Mouse (Mus musculus) forebrain, embryonic 16.5 days (tissue): ENCODE data around the gene Tnni3. TPM values are rescaled to one million over a fixed set of nuclear protein-coding genes. Genes with fewer than 3 reads are reported as not detected.

ENCODE experiments used
- ATAC-seq: fragments of 200-750 bp; cut with Nextera tagmentation; 2 replicates; pipeline ENCODE4 v1.8.0; 2017; ENCODE audit warnings: mild to moderate bottlenecking, moderate library complexity
- H3K27ac ChIP-seq: fragments of 300-500 bp; sonication (generic); 2 replicates; pipeline ENCODE4 v1.5.1; 2014; ENCODE audit warnings: low read length, control low read depth
- H3K27me3 ChIP-seq: fragments of 300-500 bp; sonication (generic); replicated peaks from 2 replicates; pipeline ENCODE4 v1.6.1; 2014; ENCODE audit warnings: low read length; ENCODE audit not compliant: control insufficient read depth, insufficient read depth
- H3K36me3 ChIP-seq: fragments of 300-500 bp; sonication (generic); 2 replicates; pipeline ENCODE4 v1.6.1; 2014; ENCODE audit not compliant: control insufficient read depth, insufficient read depth
- H3K4me1 ChIP-seq: fragments of 300-500 bp; sonication (generic); replicated peaks from 2 replicates; pipeline ENCODE4 v1.6.1; 2014; ENCODE audit warnings: low read length; ENCODE audit not compliant: control insufficient read depth, insufficient read depth
- H3K4me2 ChIP-seq: fragments of 300-500 bp; sonication (generic); 2 replicates; pipeline ENCODE4 v1.6.1; 2014; ENCODE audit warnings: mild to moderate bottlenecking, low read length, control low read depth
- H3K4me3 ChIP-seq: fragments of 300-500 bp; sonication (generic); replicated peaks from 2 replicates; pipeline ENCODE4 v1.5.1; 2014; ENCODE audit warnings: mild to moderate bottlenecking, low read length, control low read depth
- H3K9ac ChIP-seq: fragments of 300-500 bp; sonication (generic); replicated peaks from 2 replicates; pipeline ENCODE4 v1.6.1; 2014; ENCODE audit warnings: low read depth, low read length, control low read depth
- H3K9me3 ChIP-seq: fragments of 300-500 bp; sonication (generic); 2 replicates; pipeline ENCODE4 v1.6.1; 2016; ENCODE audit warnings: low read length; ENCODE audit not compliant: control insufficient read depth
- whole genome bisulfite sequencing: fragments of 180-500 bp; shearing (Covaris S2); extraction: QIAGEN DNeasy Blood & Tissue Kit; methylation state at CpG from one replicate; pipeline ENCODE4 v1.1.7; 2014; 5-methylcytosine and 5-hydroxymethylcytosine counted together
- polyA plus RNA-seq: library from polyadenylated mRNA; unstranded; fragments of >200 nt; fragmentation: Nextera tagmentation; extraction: Ambion mirVana; gene quantifications from 2 replicates; pipeline ENCODE4 v1.2.1, GENCODE M21; 2015

Tnni3 gene
- polyA plus RNA-seq, 1 experiment from 2014 or later: 1.2 TPM

- no peak for ATAC-seq
- 10% methylated on average over 14 of the region's 14 CpGs for WGBS
- Histone ChIP-seq H3K27ac (no peak overlapping the region), H3K4me3 (peak overlapping the region; percentile 84), H3K9me3 (no peaks in the 10 kb centered on the region), H3K36me3 (no peaks in the 10 kb centered on the region), H3K27me3 (no peaks in the 10 kb centered on the region), H3K9ac (peak overlapping the region; percentile 88), H3K4me1 (peaks cover 30% of the 10 kb centered on the region), H3K4me2 (peak overlapping the region; percentile 61)
Observed at GRCm38 (mm10) chr7:4502421-4503090, 21.5 kb downstream of the Tnni3 start.

- ATAC-seq: peak; percentile 95
- Histone ChIP-seq H3K4me1 (peaks cover 30% of the 10 kb centered on the region), H3K27ac (peak within 1 kb of the TSS; percentile 87), H3K4me2 (peak within 1 kb of the TSS; percentile 67), H3K27me3 (no peaks in the 10 kb centered on the region), H3K4me3 (peak within 1 kb of the TSS; percentile 84), H3K36me3 (peaks cover under 1% of the 10 kb centered on the region; the same call in 1 of the 2 replicates), H3K9me3 (no peaks in the 10 kb centered on the region), H3K9ac (peak within 1 kb of the TSS; percentile 88)
- WGBS: under 1% methylated on average over 57 of the region's 62 CpGs
Observed at GRCm38 (mm10) chr7:4501558-4502397, 22.3 kb downstream of the Tnni3 start, which contains the start of gene Ppp1r12c. Ppp1r12c (minus strand) TSS chr7:4501680.

DNA sequence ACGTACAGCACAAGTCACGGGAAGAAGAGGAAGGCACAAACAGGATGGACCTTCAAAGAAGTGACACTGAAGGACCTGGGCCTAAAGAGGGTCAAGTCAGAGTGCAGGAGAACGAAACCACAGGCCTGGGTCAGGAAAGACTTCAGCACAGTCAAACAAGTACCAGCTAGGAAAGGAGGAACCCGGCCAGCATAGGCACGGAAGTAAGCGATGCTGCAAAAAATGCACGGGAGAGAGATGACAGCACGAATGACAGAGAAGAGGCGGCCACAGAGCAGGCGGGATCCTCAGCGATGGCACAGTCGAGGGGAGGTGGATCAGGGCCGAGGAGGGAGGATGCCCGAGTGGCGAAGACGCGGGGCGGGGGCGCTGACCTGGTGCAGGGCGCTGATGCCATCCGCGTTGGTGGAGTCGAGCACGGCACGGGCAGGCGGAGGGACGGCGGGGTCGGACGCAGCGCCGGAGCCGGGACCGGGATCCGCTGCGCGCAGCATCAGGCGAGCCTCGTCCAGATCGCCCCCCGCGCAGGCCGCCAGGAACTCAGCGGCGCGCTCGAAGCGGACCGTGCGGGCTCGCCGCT is 23.0 kb downstream of the Tnni3 start:
- peaks cover 30% of the 10 kb centered on the region for H3K4me1 ChIP-seq
- H3K9ac ChIP-seq: peak overlapping the region; percentile 88
- H3K27me3 ChIP-seq: no peaks in the 10 kb centered on the region
- H3K27ac ChIP-seq: peak overlapping the region; percentile 87
- H3K9me3 ChIP-seq: no peaks in the 10 kb centered on the region
- peak overlapping the region; percentile 84 for H3K4me3 ChIP-seq
- H3K4me2 ChIP-seq: peak overlapping the region; percentile 67
- ATAC-seq: peak; percentile 37
- peaks cover 7% of the 10 kb centered on the region; the same call in 1 of the 2 replicates for H3K36me3 ChIP-seq
- 0% methylated on average over 43 of the region's 52 CpGs for WGBS

DNA sequence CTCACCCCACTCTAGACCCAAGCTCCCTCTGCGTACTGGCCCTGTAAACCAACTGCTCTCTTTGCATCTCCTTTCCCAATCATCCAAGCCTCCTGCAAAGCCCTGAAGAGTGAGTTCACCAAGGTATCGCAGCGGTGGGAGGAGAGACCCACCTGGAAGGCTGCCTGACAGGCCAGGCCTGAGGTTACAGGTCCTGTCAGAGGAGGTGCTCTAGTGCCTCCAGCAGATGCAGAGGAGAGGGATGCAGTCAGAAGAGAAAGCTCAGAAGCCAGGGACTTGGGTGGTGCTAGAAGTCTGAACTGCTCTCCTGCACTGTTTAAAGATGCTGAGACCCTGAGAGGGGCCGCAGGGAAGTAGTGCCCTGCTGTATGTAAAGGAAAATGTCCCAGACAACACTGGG is 25.0 kb downstream of the Tnni3 start:
- Histone ChIP-seq H3K9ac (no peak overlapping the region), H3K4me3 (no peak overlapping the region), H3K36me3 (peaks cover 11% of the 10 kb centered on the region; the same call in 1 of the 2 replicates), H3K9me3 (no peaks in the 10 kb centered on the region), H3K27ac (no peak overlapping the region), H3K4me1 (peaks cover 30% of the 10 kb centered on the region), H3K4me2 (0 out of 2 replicates have a peak overlapping the region, but pooled peaks have one; percentile 6), H3K27me3 (no peaks in the 10 kb centered on the region)
- ATAC-seq: no peak
- 91% methylated on average over 4 of the region's 4 CpGs for WGBS

DNA sequence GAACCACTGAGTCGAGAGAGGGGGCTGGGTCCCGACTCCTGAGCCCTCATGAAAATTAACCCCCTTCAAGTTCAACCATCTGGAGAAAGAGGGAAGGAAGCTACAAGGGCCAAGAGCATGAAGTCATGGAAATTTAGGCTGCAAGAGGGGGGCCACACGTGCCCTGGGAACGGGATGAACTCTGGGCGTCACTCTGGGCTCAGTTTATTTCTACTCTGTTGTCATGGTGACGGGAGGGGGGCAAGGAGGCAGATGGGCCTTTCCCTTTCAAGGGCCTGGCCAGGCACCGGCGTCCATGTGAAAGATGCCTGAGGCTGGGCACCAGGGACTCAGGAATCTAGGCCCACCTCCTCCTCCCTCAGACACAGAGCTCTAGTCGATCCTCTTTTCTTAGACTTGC is 25.8 kb downstream of the Tnni3 start:
- peak overlapping the region; percentile 19 for H3K4me2 ChIP-seq
- no peak overlapping the region for H3K4me3 ChIP-seq
- H3K4me1 ChIP-seq: peaks cover 30% of the 10 kb centered on the region
- H3K27ac ChIP-seq: no peak overlapping the region
- no peak overlapping the region; the same call in 1 of the 2 replicates for H3K9ac ChIP-seq
- no peaks in the 10 kb centered on the region for H3K9me3 ChIP-seq
- no peak for ATAC-seq
- no peaks in the 10 kb centered on the region for H3K27me3 ChIP-seq
- peaks cover 14% of the 10 kb centered on the region; the same call in 1 of the 2 replicates for H3K36me3 ChIP-seq
- WGBS: 9% methylated on average over 9 of the region's 9 CpGs

- H3K9me3 ChIP-seq: no peaks in the 10 kb centered on the region
- H3K36me3 ChIP-seq: peaks cover 14% of the 10 kb centered on the region; the same call in 1 of the 2 replicates
- H3K4me3 ChIP-seq: no peak overlapping the region
- WGBS: 90% methylated on average over 9 of the region's 9 CpGs
- H3K9ac ChIP-seq: no peak overlapping the region
- H3K4me1 ChIP-seq: peaks cover 30% of the 10 kb centered on the region
- H3K4me2 ChIP-seq: no peak overlapping the region
- H3K27me3 ChIP-seq: no peaks in the 10 kb centered on the region
- H3K27ac ChIP-seq: no peak overlapping the region
- no peak for ATAC-seq
Observed at GRCm38 (mm10) chr7:4497271-4497903, 26.6 kb downstream of the Tnni3 start.

- WGBS: 94% methylated on average over 3 of the region's 3 CpGs
- no peak overlapping the region for H3K4me2 ChIP-seq
- H3K4me3 ChIP-seq: no peak overlapping the region
- H3K4me1 ChIP-seq: peaks cover 30% of the 10 kb centered on the region
- no peaks in the 10 kb centered on the region for H3K27me3 ChIP-seq
- H3K27ac ChIP-seq: no peak overlapping the region
- ATAC-seq: no peak
- no peak overlapping the region for H3K9ac ChIP-seq
- no peaks in the 10 kb centered on the region for H3K9me3 ChIP-seq
- peaks cover 14% of the 10 kb centered on the region; the same call in 1 of the 2 replicates for H3K36me3 ChIP-seq
Observed at GRCm38 (mm10) chr7:4496468-4496867, 27.6 kb downstream of the Tnni3 start.

DNA sequence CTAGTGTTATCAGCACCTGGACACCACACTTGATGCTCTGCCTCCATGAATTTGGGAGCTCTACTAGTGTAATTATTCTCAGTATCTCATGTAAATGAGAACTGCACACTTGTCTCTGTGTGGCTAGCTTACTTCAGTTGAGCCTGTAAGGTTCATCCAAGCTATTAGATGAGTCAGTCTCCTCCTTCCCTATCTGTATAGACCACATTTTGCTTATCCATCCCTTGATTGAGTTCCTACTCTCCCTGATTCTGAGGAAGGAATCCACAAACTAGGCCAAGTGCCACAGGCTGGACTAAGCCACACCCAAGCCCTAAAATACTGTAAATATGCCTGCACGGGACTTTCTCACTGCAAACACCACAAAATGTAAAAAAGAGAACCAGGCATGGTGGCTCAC is 30.0 kb downstream of the Tnni3 start:
- H3K36me3 ChIP-seq: peaks cover 20% of the 10 kb centered on the region

More for the DNA sequence above, 30.0 kb downstream of the Tnni3 start:
- no peak overlapping the region for H3K9ac ChIP-seq
- no peak for ATAC-seq
- no peaks in the 10 kb centered on the region for H3K27me3 ChIP-seq
- peaks cover 13% of the 10 kb centered on the region for H3K4me1 ChIP-seq
- H3K9me3 ChIP-seq: no peaks in the 10 kb centered on the region
- 83% methylated on average over 1 of the region's 1 CpGs for WGBS
- H3K4me2 ChIP-seq: no peak overlapping the region
- no peak overlapping the region for H3K4me3 ChIP-seq
- no peak overlapping the region for H3K27ac ChIP-seq
